Mouse (Mus musculus): ENCODE measurements around the gene Casp9.

Gene Casp9

DNA sequence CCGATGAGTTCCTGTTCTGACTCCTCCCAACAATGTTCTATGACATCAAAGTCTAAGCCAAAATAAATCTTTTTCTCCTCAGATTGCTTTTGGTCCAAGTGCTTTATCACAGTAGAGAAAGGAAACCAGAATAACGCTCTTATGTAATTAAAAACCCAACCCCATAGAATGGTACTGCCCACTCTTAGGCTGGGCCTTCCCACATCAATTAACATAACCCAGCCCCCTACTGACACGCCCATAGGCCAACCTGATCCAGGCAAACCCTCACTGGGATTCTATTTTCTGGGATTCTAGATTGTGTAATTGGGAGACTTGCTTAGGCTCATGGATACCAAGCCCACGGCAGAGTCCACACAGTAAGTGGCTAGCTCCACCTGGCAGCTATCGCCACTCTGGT, 71.6 kb downstream of the Casp9 start:
- DNase-seq (ENCODE audit: low read depth): no peak

Measured in induced T-regulatory cell, adult 2 months (primary cell).